Mouse (Mus musculus): ENCODE data around the gene Wdr25. TPM values are rescaled to one million over a fixed set of nuclear protein-coding genes. Genes with fewer than 3 reads are reported as not detected.
A peak's percentile ranks its signal among the peaks of the same experiment; 100 is the strongest.

Gene Wdr25
- polyA plus RNA-seq, 1 experiment, result 21.3 TPM

DNA sequence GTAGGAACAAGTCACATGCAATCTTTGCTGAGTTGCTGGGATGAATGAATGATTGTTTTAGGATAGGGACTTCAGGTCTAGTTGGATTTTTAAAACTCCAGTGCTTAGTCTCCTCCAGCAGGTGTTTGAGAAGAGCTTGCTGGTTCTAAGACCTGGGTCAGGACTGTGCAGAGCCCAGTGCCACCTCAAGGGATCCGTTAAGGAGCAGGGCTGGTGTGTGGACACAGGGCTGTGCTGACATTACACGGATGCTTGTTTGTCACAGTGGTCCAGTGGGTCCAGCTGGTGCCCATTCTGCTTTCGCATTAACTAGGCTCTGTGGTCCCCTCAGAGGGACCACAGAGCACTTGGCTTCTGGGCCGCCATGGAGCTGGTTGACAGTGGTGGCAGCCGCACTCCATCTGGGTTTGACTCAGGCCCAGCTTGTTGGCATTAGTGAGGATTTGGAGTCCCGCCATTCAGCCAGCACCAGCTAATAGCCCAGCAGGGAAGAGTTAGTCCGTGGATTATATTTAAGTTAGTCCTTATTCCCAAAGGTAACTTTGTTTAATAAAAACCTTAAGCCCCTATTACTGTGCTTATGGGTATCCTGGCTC is 23.1 kb downstream of the Wdr25 start:
- 84% methylated on average over 7 of the region's 7 CpGs for WGBS
- DNase-seq, result no peak
- TF ChIP-seq CTCF (conservative IDR thresholded peaks at IDR 0.05; ENCODE audit: insufficient read depth, insufficient read length, low read depth, low read length) (no peak), POLR2A (IDR thresholded peaks at IDR 0.05; ENCODE audit: low read depth, low read length) (no peak)
- no peak overlapping the region for H3K4me3 ChIP-seq (ENCODE audit: insufficient read depth, low read depth, low read length)
- H3K27me3 ChIP-seq (replicated peaks; ENCODE audit: control insufficient read depth, insufficient read depth, low read length), result no peaks in the 10 kb centered on the region
- H3K4me1 ChIP-seq (ENCODE audit: control insufficient read depth, insufficient read depth, low read length), result peaks cover 8% of the 10 kb centered on the region; the same call in 1 of the 2 replicates
- no peaks in the 10 kb centered on the region for H3K36me3 ChIP-seq (ENCODE audit: control insufficient read depth, insufficient read depth, low read length)
- H3K27ac ChIP-seq (ENCODE audit: insufficient read depth, low read depth, low read length), result no peak overlapping the region

- WGBS, result 73% methylated on average over 9 of the region's 9 CpGs
- peaks cover 8% of the 10 kb centered on the region; the same call in 1 of the 2 replicates for H3K4me1 ChIP-seq (ENCODE audit: control insufficient read depth, insufficient read depth, low read length)
- no peak overlapping the region for H3K27ac ChIP-seq (ENCODE audit: insufficient read depth, low read depth, low read length)
- no peaks in the 10 kb centered on the region for H3K27me3 ChIP-seq (replicated peaks; ENCODE audit: control insufficient read depth, insufficient read depth, low read length)
- TF ChIP-seq POLR2A (IDR thresholded peaks at IDR 0.05; ENCODE audit: low read depth, low read length) (no peak), CTCF (conservative IDR thresholded peaks at IDR 0.05; ENCODE audit: insufficient read depth, insufficient read length, low read depth, low read length) (no peak)
- H3K4me3 ChIP-seq (ENCODE audit: insufficient read depth, low read depth, low read length), result no peak overlapping the region
- H3K36me3 ChIP-seq (ENCODE audit: control insufficient read depth, insufficient read depth, low read length), result no peaks in the 10 kb centered on the region
- DNase-seq, result no peak
Observed at GRCm38 (mm10) chr12:108917509-108917908, 24.1 kb downstream of the Wdr25 start.

DNA sequence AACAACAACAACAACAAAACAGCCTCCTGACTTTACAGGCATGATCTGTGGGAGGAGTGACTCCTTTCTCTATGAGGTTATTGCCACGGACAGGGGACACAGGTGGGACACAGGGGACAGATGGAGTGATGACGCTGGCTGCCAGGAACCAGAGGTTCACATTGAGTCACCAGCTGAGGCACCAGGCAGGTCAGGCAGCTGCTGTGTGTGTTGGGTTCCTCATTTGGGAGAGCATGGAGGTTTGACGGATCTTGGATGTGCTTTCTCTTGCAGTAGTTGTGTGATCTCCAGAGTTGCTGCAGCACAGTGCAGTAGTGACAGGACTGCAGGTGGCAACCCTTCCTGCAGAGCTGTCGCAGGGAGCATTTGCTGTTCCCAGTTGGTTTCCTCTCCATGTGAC is 25.3 kb downstream of the Wdr25 start:
- H3K4me1 ChIP-seq (ENCODE audit: control insufficient read depth, insufficient read depth, low read length), result peaks cover 8% of the 10 kb centered on the region; the same call in 1 of the 2 replicates
- DNase-seq, result no peak
- H3K27me3 ChIP-seq (replicated peaks; ENCODE audit: control insufficient read depth, insufficient read depth, low read length), result no peaks in the 10 kb centered on the region
- no peak overlapping the region for H3K4me3 ChIP-seq (ENCODE audit: insufficient read depth, low read depth, low read length)
- H3K36me3 ChIP-seq (ENCODE audit: control insufficient read depth, insufficient read depth, low read length), result no peaks in the 10 kb centered on the region
- peak overlapping the region; percentile 48; the same call in 1 of the 2 replicates for H3K27ac ChIP-seq (ENCODE audit: insufficient read depth, low read depth, low read length)
- TF ChIP-seq POLR2A (IDR thresholded peaks at IDR 0.05; ENCODE audit: low read depth, low read length), result no peak
- TF ChIP-seq CTCF (conservative IDR thresholded peaks at IDR 0.05; ENCODE audit: insufficient read depth, insufficient read length, low read depth, low read length), result no peak
- 61% methylated on average over 4 of the region's 4 CpGs for WGBS

- peak overlapping the region; percentile 24; the same call in 1 of the 2 replicates for H3K27ac ChIP-seq (ENCODE audit: insufficient read depth, low read depth, low read length)
- no peak overlapping the region for H3K4me3 ChIP-seq (ENCODE audit: insufficient read depth, low read depth, low read length)
- 0 out of 2 replicates have a peak, but pooled peaks cover 3% of the 10 kb centered on the region for H3K4me1 ChIP-seq (ENCODE audit: control insufficient read depth, insufficient read depth, low read length)
- no peak for DNase-seq
- H3K27me3 ChIP-seq (replicated peaks; ENCODE audit: control insufficient read depth, insufficient read depth, low read length), result no peaks in the 10 kb centered on the region
- no peak for TF ChIP-seq CTCF (conservative IDR thresholded peaks at IDR 0.05; ENCODE audit: insufficient read depth, insufficient read length, low read depth, low read length)
- TF ChIP-seq POLR2A (IDR thresholded peaks at IDR 0.05; ENCODE audit: low read depth, low read length), result no peak
- 67% methylated on average over 9 of the region's 11 CpGs for WGBS
- H3K36me3 ChIP-seq (ENCODE audit: control insufficient read depth, insufficient read depth, low read length), result no peaks in the 10 kb centered on the region
Observed at GRCm38 (mm10) chr12:108926606-108927111, 33.2 kb downstream of the Wdr25 start.

- Histone ChIP-seq H3K27ac (ENCODE audit: insufficient read depth, low read depth, low read length) (no peak overlapping the region), H3K4me3 (ENCODE audit: insufficient read depth, low read depth, low read length) (no peak overlapping the region), H3K4me1 (ENCODE audit: control insufficient read depth, insufficient read depth, low read length) (0 out of 2 replicates have a peak, but pooled peaks cover 5% of the 10 kb centered on the region), H3K27me3 (replicated peaks; ENCODE audit: control insufficient read depth, insufficient read depth, low read length) (no peaks in the 10 kb centered on the region), H3K36me3 (ENCODE audit: control insufficient read depth, insufficient read depth, low read length) (no peaks in the 10 kb centered on the region)
- TF ChIP-seq POLR2A (IDR thresholded peaks at IDR 0.05; ENCODE audit: low read depth, low read length) (no peak), CTCF (conservative IDR thresholded peaks at IDR 0.05; ENCODE audit: insufficient read depth, insufficient read length, low read depth, low read length) (no peak)
- 69% methylated on average over 2 of the region's 2 CpGs for WGBS
- DNase-seq, result no peak
Observed at GRCm38 (mm10) chr12:108928249-108928648, 34.8 kb downstream of the Wdr25 start.

- DNase-seq, result no peak
- WGBS, result 79% methylated on average over 3 of the region's 3 CpGs
- no peaks in the 10 kb centered on the region for H3K27me3 ChIP-seq (replicated peaks; ENCODE audit: control insufficient read depth, insufficient read depth, low read length)
- 0 out of 2 replicates have a peak, but pooled peaks cover 5% of the 10 kb centered on the region for H3K4me1 ChIP-seq (ENCODE audit: control insufficient read depth, insufficient read depth, low read length)
- H3K27ac ChIP-seq (ENCODE audit: insufficient read depth, low read depth, low read length), result no peak overlapping the region
- no peak overlapping the region for H3K4me3 ChIP-seq (ENCODE audit: insufficient read depth, low read depth, low read length)
- TF ChIP-seq POLR2A (IDR thresholded peaks at IDR 0.05; ENCODE audit: low read depth, low read length) (no peak), CTCF (conservative IDR thresholded peaks at IDR 0.05; ENCODE audit: insufficient read depth, insufficient read length, low read depth, low read length) (no peak)
- no peaks in the 10 kb centered on the region for H3K36me3 ChIP-seq (ENCODE audit: control insufficient read depth, insufficient read depth, low read length)
Observed at GRCm38 (mm10) chr12:108929475-108929874, 36.0 kb downstream of the Wdr25 start.

- DNase-seq, result no peak
- H3K27me3 ChIP-seq (replicated peaks; ENCODE audit: control insufficient read depth, insufficient read depth, low read length), result no peaks in the 10 kb centered on the region
- no peak overlapping the region for H3K4me3 ChIP-seq (ENCODE audit: insufficient read depth, low read depth, low read length)
- TF ChIP-seq CTCF (conservative IDR thresholded peaks at IDR 0.05; ENCODE audit: insufficient read depth, insufficient read length, low read depth, low read length), result no peak
- no peak for TF ChIP-seq POLR2A (IDR thresholded peaks at IDR 0.05; ENCODE audit: low read depth, low read length)
- no peaks in the 10 kb centered on the region for H3K36me3 ChIP-seq (ENCODE audit: control insufficient read depth, insufficient read depth, low read length)
- 0 out of 2 replicates have a peak, but pooled peaks cover 5% of the 10 kb centered on the region for H3K4me1 ChIP-seq (ENCODE audit: control insufficient read depth, insufficient read depth, low read length)
- 39% methylated on average over 7 of the region's 7 CpGs for WGBS
- H3K27ac ChIP-seq (ENCODE audit: insufficient read depth, low read depth, low read length), result peak overlapping the region; percentile 75
Observed at GRCm38 (mm10) chr12:108931341-108932053, 38.1 kb downstream of the Wdr25 start.

All from kidney, adult 2 months (tissue).